Mouse (Mus musculus) midbrain, embryonic 11.5 days (tissue): ENCODE results near the gene Wnk2. TPM values are rescaled to one million over a fixed set of nuclear protein-coding genes. Genes with fewer than 3 reads are reported as not detected.

Experiments
- ATAC-seq: fragments of 200-750 bp; cut with Nextera tagmentation; 2 replicates; pipeline ENCODE4 v1.8.0; 2017; ENCODE audit warnings: moderate TSS enrichment, moderate library complexity; ENCODE audit not compliant: low FRiP score
- DNase-seq: peaks from one replicate; pipeline ENCODE4 v3.0.0; 2015; ENCODE audit warnings: low spot score; ENCODE audit errors: missing footprints
- H3K27ac ChIP-seq: fragments of 300-500 bp; sonication (generic); 2 replicates; pipeline ENCODE4 v1.5.1; 2014; ENCODE audit warnings: low read depth, low read length
- H3K27me3 ChIP-seq: fragments of 300-500 bp; sonication (generic); 2 replicates; pipeline ENCODE4 v1.6.1; 2014; ENCODE audit warnings: mild to moderate bottlenecking, low read length, moderate library complexity, mixed read lengths; ENCODE audit not compliant: control insufficient read depth, insufficient read depth
- H3K36me3 ChIP-seq: fragments of 300-500 bp; sonication (generic); 2 replicates; pipeline ENCODE4 v1.6.1; 2014; ENCODE audit warnings: mild to moderate bottlenecking, low read length, moderate library complexity, mixed read lengths; ENCODE audit not compliant: control insufficient read depth, insufficient read depth
- H3K4me1 ChIP-seq: fragments of 300-500 bp; sonication (generic); 2 replicates; pipeline ENCODE4 v1.6.1; 2014; ENCODE audit warnings: low read length; ENCODE audit not compliant: control insufficient read depth, insufficient read depth
- H3K4me2 ChIP-seq: fragments of 300-500 bp; sonication (generic); 2 replicates; pipeline ENCODE4 v1.6.1; 2014; ENCODE audit warnings: mild to moderate bottlenecking, moderate library complexity
- H3K4me3 ChIP-seq: fragments of 300-500 bp; sonication (generic); 2 replicates; pipeline ENCODE4 v1.5.1; 2014; ENCODE audit warnings: low read depth, low read length
- H3K9ac ChIP-seq: fragments of 300-500 bp; sonication (generic); 2 replicates; pipeline ENCODE4 v1.6.1; 2014; ENCODE audit warnings: low read length
- H3K9me3 ChIP-seq: fragments of 300-500 bp; sonication (generic); 2 replicates; pipeline ENCODE4 v1.6.1; 2016; ENCODE audit warnings: low read length; ENCODE audit not compliant: control insufficient read depth
- WGBS: fragments of 180-500 bp; shearing (Covaris S2); extraction: QIAGEN DNeasy Blood & Tissue Kit; methylation state at CpG from one replicate; pipeline ENCODE4 v1.1.7; 2014; 5-methylcytosine and 5-hydroxymethylcytosine counted together
- polyA plus RNA-seq: library from polyadenylated mRNA; unstranded; fragments of >200 nt; fragmentation: Nextera tagmentation; extraction: Ambion mirVana; gene quantifications from 2 replicates; pipeline ENCODE4 v1.2.1, GENCODE M21; 2014

The Wnk2 gene
- polyA plus RNA-seq, 1 experiment from 2014 or later, result 7.8 TPM

DNA sequence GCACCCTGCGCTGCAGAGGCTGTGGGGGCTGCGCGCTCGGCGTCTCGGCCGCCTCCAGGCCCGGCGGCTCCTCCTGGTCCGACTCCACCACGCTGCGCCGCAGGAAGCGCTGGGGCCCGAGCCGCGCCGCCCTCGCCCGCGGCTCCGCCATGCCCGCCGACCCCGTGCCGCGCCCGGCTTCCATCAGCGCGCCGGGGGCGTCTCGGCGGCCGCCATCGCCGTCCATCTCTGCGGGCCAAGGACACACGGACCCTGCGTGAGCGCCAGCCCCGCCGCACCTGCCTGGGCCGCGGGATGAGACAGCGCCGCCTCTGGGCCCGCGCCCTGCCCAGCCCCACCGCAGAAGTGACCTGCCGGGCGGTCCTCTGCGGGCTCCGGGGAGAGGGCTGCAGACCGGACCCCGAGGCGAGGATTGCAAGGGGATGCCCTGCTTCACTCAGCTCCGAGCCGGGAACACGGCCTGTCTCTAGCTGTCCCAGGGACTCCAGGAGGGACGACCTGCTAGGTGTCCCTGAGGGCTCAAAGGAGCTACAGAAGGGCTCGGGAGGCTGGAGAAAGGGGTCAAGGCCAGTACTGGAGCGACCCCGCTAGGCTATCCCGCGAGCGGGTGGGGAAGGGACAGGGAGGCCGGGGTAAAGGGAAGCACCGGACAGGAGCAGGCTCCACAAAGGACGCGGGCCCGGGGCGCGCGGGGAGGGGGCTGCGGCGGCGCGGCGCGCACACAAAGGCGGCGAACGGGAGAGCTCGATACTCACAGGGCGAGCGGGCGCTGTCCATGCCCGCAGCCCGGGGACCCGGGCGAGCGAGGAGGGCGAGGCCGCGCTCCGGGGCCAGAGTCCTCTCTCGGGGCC, 582 bp downstream of the Wnk2 start:
- no peaks in the 10 kb centered on the region for H3K36me3 ChIP-seq
- H3K4me3 ChIP-seq, result peak overlapping the region; percentile 89
- peak overlapping the region; percentile 83 for H3K4me2 ChIP-seq
- H3K4me1 ChIP-seq, result peaks cover 24% of the 10 kb centered on the region
- peak overlapping the region; percentile 65 for H3K27ac ChIP-seq
- peaks cover 15% of the 10 kb centered on the region for H3K27me3 ChIP-seq
- H3K9me3 ChIP-seq, result no peaks in the 10 kb centered on the region
- peak overlapping the region; percentile 93 for H3K9ac ChIP-seq
- peak; percentile 82 for ATAC-seq
- under 1% methylated on average over 71 of the region's 98 CpGs for WGBS
- peak; percentile 97 for DNase-seq

DNA sequence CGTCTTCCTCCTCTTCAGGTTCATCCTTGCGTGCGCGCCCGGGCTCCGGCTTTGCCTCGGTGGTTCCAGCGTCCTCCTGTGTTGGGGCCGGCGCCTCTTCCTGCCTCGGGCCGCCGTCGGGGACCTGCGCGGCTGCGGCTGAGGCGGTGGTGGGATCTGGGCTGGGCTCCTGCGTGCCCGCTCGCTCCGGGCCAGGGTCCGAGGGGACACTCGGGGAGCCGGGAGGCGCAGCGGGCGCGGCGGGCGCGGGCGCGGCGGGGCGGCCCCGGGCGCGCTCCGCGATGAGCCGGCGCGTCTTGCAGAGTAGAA, 1.2 kb downstream of the Wnk2 start:
- no peak for DNase-seq
- H3K27me3 ChIP-seq, result peaks cover 15% of the 10 kb centered on the region
- ATAC-seq, result no peak; the same call in 1 of the 2 replicates
- peak overlapping the region; percentile 89 for H3K4me3 ChIP-seq
- no peaks in the 10 kb centered on the region for H3K9me3 ChIP-seq
- H3K36me3 ChIP-seq, result no peaks in the 10 kb centered on the region
- no peak overlapping the region for H3K27ac ChIP-seq
- H3K4me1 ChIP-seq, result peaks cover 24% of the 10 kb centered on the region
- under 1% methylated on average over 39 of the region's 44 CpGs for WGBS
- H3K9ac ChIP-seq, result peak overlapping the region; percentile 93
- peak overlapping the region; percentile 83 for H3K4me2 ChIP-seq

DNA sequence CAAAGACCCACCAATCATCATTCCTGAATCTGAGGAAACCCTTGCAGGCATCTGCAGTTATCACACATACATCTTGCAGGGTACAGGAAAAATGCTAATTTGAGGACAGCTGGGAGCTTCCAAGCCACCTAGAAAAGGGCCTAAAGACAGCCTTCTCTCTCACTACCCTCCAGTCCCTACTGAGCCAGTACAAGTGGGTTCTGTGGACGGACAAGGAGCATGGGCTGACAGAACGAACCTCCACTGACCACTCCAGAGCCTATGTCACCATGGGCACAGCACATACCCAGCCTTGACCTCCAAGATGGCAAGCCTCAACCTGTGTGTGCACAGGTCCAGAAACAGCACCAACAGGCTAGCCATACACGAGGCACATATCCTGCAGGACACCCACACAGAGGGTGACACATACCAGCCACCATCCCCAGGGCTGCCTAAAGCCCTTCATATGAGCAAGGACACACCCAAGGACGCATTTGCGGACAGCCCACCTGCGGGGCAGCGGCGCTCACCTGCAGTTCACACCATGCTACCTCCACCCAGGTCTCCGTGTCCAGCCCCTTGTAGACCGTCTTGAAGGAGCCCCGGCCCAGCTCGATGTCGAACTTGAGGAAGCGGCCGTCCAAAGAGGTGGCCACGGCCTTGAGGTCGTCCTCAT, 1.6 kb downstream of the Wnk2 start:
- H3K27me3 ChIP-seq, result peaks cover 15% of the 10 kb centered on the region
- no peak overlapping the region for H3K27ac ChIP-seq
- peak overlapping the region; percentile 89 for H3K4me3 ChIP-seq
- peaks cover 24% of the 10 kb centered on the region for H3K4me1 ChIP-seq
- no peak for ATAC-seq
- no peaks in the 10 kb centered on the region for H3K9me3 ChIP-seq
- DNase-seq, result peak; percentile 93
- peak overlapping the region; percentile 83 for H3K4me2 ChIP-seq
- WGBS, result 25% methylated on average over 17 of the region's 17 CpGs
- H3K9ac ChIP-seq, result peak overlapping the region; percentile 93
- no peaks in the 10 kb centered on the region for H3K36me3 ChIP-seq

DNA sequence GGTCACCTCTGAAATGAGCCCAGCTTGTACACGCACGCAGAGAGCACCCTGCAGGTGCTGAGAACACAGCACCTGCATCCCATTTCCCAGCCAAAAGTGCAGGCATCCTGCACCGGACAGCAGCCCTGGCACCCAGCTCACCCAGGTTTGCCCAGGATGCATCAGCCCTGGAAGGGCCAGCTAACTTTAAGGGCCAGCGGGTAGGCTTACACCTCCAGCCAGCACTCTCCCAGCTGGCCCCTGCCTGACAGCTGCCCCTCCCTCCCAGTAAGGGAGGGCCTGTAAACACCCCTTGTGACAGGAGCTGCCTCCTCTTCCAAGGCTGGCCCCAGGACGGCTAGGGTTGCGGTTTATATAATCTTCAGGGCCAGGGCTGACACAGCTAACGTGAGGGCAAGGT, 2.4 kb downstream of the Wnk2 start:
- no peak for DNase-seq
- no peak overlapping the region for H3K27ac ChIP-seq
- H3K9me3 ChIP-seq, result no peaks in the 10 kb centered on the region
- no peak for ATAC-seq
- 48% methylated on average over 7 of the region's 7 CpGs for WGBS
- H3K4me3 ChIP-seq, result 0 out of 2 replicates have a peak overlapping the region, but pooled peaks have one; percentile 10
- peak overlapping the region; percentile 83 for H3K4me2 ChIP-seq
- H3K4me1 ChIP-seq, result peaks cover 24% of the 10 kb centered on the region
- peaks cover 15% of the 10 kb centered on the region for H3K27me3 ChIP-seq
- H3K9ac ChIP-seq, result no peak overlapping the region
- H3K36me3 ChIP-seq, result no peaks in the 10 kb centered on the region

GRCm38 (mm10) chr13:49144451-49144850, 3.4 kb downstream of the Wnk2 start:
- Histone ChIP-seq H3K27me3 (peaks cover 15% of the 10 kb centered on the region), H3K4me2 (no peak overlapping the region), H3K27ac (no peak overlapping the region), H3K4me3 (no peak overlapping the region), H3K4me1 (peaks cover 24% of the 10 kb centered on the region), H3K36me3 (no peaks in the 10 kb centered on the region), H3K9me3 (no peaks in the 10 kb centered on the region), H3K9ac (no peak overlapping the region)
- WGBS, result 60% methylated on average over 6 of the region's 6 CpGs
- ATAC-seq (no peak), DNase-seq (no peak)

DNA sequence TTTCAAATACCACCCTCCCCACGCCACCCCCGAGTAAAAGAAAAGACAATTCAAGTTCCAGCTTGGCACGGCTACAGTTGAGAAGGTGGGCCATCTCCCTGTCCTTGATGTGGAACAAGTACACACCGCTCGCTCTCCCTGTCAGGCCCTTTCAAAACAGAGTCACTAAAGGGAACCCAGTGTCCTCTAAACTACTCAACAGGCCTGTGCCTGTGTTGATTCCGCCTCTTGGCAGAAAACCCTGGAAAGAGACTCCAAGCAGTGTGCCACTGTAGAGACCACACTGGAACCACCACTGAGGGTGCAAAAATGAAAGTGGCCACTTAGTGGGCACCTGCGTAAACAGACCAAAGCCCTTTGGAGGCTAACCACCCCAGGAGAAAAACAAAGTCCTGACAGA, 4.5 kb downstream of the Wnk2 start:
- no peak overlapping the region for H3K9ac ChIP-seq
- no peaks in the 10 kb centered on the region for H3K9me3 ChIP-seq
- H3K4me1 ChIP-seq, result peaks cover 23% of the 10 kb centered on the region
- peaks cover 3% of the 10 kb centered on the region for H3K36me3 ChIP-seq
- DNase-seq (no peak), ATAC-seq (no peak)
- no peak overlapping the region for H3K4me3 ChIP-seq
- WGBS, result 95% methylated on average over 7 of the region's 7 CpGs
- H3K27me3 ChIP-seq, result peaks cover 15% of the 10 kb centered on the region
- no peak overlapping the region for H3K4me2 ChIP-seq
- no peak overlapping the region for H3K27ac ChIP-seq

DNA sequence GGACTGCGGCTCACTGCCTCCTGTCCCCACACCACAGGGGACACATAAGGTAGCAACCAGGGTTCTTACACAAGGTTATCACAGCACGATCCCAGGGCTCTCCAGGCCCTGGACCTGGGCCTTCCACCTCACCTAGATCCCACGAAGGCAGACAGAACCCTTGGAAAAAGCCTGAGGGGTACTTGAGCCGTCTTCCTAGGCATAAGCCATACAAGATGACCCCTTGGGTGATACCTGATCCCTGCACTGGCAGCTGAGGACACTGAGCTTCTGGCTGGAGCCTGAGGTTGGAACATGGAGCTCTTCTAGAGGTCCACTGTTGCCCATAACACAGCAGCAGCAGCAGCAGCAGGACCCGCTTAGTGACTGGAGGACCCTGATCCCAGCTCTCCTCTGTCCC, 5.4 kb downstream of the Wnk2 start:
- DNase-seq, result no peak
- Histone ChIP-seq H3K27ac (no peak overlapping the region), H3K27me3 (peaks cover 12% of the 10 kb centered on the region), H3K4me2 (no peak overlapping the region), H3K4me3 (no peak overlapping the region), H3K9me3 (no peaks in the 10 kb centered on the region), H3K9ac (no peak overlapping the region), H3K36me3 (peaks cover 3% of the 10 kb centered on the region), H3K4me1 (peaks cover 19% of the 10 kb centered on the region)
- WGBS, result 87% methylated on average over 5 of the region's 5 CpGs
- ATAC-seq, result no peak

GRCm38 (mm10) chr13:49140567-49140966, 7.2 kb downstream of the Wnk2 start:
- Histone ChIP-seq H3K27me3 (peaks cover 4% of the 10 kb centered on the region; the same call in 1 of the 2 replicates), H3K27ac (no peak overlapping the region), H3K36me3 (peaks cover 3% of the 10 kb centered on the region), H3K4me1 (peaks cover 11% of the 10 kb centered on the region), H3K9me3 (no peaks in the 10 kb centered on the region), H3K4me3 (no peak overlapping the region), H3K4me2 (no peak overlapping the region), H3K9ac (no peak overlapping the region)
- 77% methylated on average over 4 of the region's 4 CpGs for WGBS
- ATAC-seq (no peak), DNase-seq (no peak)

- ATAC-seq (no peak), DNase-seq (no peak)
- Histone ChIP-seq H3K27ac (no peak overlapping the region), H3K4me3 (no peak overlapping the region), H3K9ac (no peak overlapping the region), H3K27me3 (no peaks in the 10 kb centered on the region), H3K9me3 (no peaks in the 10 kb centered on the region), H3K4me1 (peaks cover 24% of the 10 kb centered on the region), H3K36me3 (peaks cover 3% of the 10 kb centered on the region), H3K4me2 (no peak overlapping the region)
- 94% methylated on average over 11 of the region's 11 CpGs for WGBS
These were observed 13.3 kb downstream of the Wnk2 start for GRCm38 (mm10) chr13:49134491-49134890.
